Mouse (Mus musculus) megakaryocyte, embryonic 14.5 days (primary cell): Measurements from ENCODE around the gene Cox6a1. TPM values are rescaled to one million over a fixed set of nuclear protein-coding genes. Genes with fewer than 3 reads are reported as not detected.

Experiments used
- H3K27me3 ChIP-seq: replicated peaks from 2 replicates; pipeline ENCODE3; 2012; ENCODE audit warnings: inconsistent platforms
- H3K36me3 ChIP-seq: replicated peaks from 2 replicates; pipeline ENCODE3; 2012; ENCODE audit warnings: low read length, inconsistent platforms, mixed read lengths
- H3K4me1 ChIP-seq: 2 replicates; pipeline ENCODE4 v1.6.1; 2012; ENCODE audit warnings: inconsistent platforms
- H3K4me3 ChIP-seq: replicated peaks from 2 replicates; pipeline ENCODE3; 2012; ENCODE audit warnings: moderate library complexity, mild to moderate bottlenecking, inconsistent platforms
- H3K9me3 ChIP-seq: 2 replicates; pipeline ENCODE4 v1.6.1; 2012; ENCODE audit warnings: inconsistent platforms
- FLI1 ChIP-seq: IDR thresholded peaks from 2 replicates; pipeline ENCODE4 v1.6.1; 2012; ENCODE audit warnings: low read length, inconsistent platforms, mixed read lengths
- GATA1 ChIP-seq: IDR thresholded peaks from 3 replicates; pipeline ENCODE4 v1.6.1; 2012; ENCODE audit warnings: mixed read lengths, low read length, inconsistent platforms, borderline replicate concordance
- polyA plus RNA-seq: library from polyadenylated mRNA; stranded (reverse); fragments of >175 nt; gene quantifications from 2 replicates; pipeline ENCODE4 v1.2.3, GENCODE M21; 2012; ENCODE audit warnings: low replicate concordance; ENCODE audit not compliant: insufficient read depth

The Cox6a1 gene
- polyA plus RNA-seq, 1 experiment = 3,165 TPM

GRCm38 (mm10) chr5:115374204-115374820, 25.5 kb upstream of the Cox6a1 start:
- no peaks in the 10 kb centered on the region for H3K4me1 ChIP-seq
- H3K4me3 ChIP-seq = no peak overlapping the region
- TF ChIP-seq GATA1 (no peak), FLI1 (no peak)
- H3K36me3 ChIP-seq = no peaks in the 10 kb centered on the region
- peaks cover 49% of the 10 kb centered on the region for H3K27me3 ChIP-seq
- H3K9me3 ChIP-seq = peaks cover 3% of the 10 kb centered on the region

- Histone ChIP-seq H3K4me1 (no peaks in the 10 kb centered on the region), H3K9me3 (peaks cover 3% of the 10 kb centered on the region), H3K27me3 (peaks cover 51% of the 10 kb centered on the region), H3K36me3 (no peaks in the 10 kb centered on the region), H3K4me3 (no peak overlapping the region)
- TF ChIP-seq GATA1 = no peak
- TF ChIP-seq FLI1 = no peak
These were observed 24.8 kb upstream of the Cox6a1 start for GRCm38 (mm10) chr5:115373441-115374203.

GRCm38 (mm10) chr5:115371736-115372135, 23.0 kb upstream of the Cox6a1 start:
- TF ChIP-seq FLI1 = no peak
- TF ChIP-seq GATA1 = no peak
- no peaks in the 10 kb centered on the region for H3K4me1 ChIP-seq
- peaks cover 58% of the 10 kb centered on the region for H3K27me3 ChIP-seq
- no peak overlapping the region for H3K4me3 ChIP-seq
- H3K36me3 ChIP-seq = no peaks in the 10 kb centered on the region
- H3K9me3 ChIP-seq = peaks cover 3% of the 10 kb centered on the region

- Histone ChIP-seq H3K4me1 (peaks cover 4% of the 10 kb centered on the region), H3K36me3 (no peaks in the 10 kb centered on the region)
- TF ChIP-seq GATA1 (no peak), FLI1 (no peak)
These were observed 16.0 kb upstream of the Cox6a1 start for GRCm38 (mm10) chr5:115364782-115365181.

GRCm38 (mm10) chr5:115362819-115363714, 14.3 kb upstream of the Cox6a1 start:
- H3K4me1 ChIP-seq = peaks cover 15% of the 10 kb centered on the region
- TF ChIP-seq FLI1 (no peak), GATA1 (no peak)
- no peaks in the 10 kb centered on the region for H3K36me3 ChIP-seq
- peaks cover 3% of the 10 kb centered on the region; the same call in 1 of the 2 replicates for H3K9me3 ChIP-seq
- no peak overlapping the region for H3K4me3 ChIP-seq
- peaks cover 34% of the 10 kb centered on the region for H3K27me3 ChIP-seq

More at GRCm38 (mm10) chr5:115364782-115365181, 16.0 kb upstream of the Cox6a1 start:
- H3K27me3 ChIP-seq = peaks cover 43% of the 10 kb centered on the region
- H3K9me3 ChIP-seq = peaks cover 3% of the 10 kb centered on the region; the same call in 1 of the 2 replicates
- H3K4me3 ChIP-seq = no peak overlapping the region

GRCm38 (mm10) chr5:115362216-115362615, 13.4 kb upstream of the Cox6a1 start:
- peaks cover 35% of the 10 kb centered on the region for H3K27me3 ChIP-seq
- no peaks in the 10 kb centered on the region for H3K36me3 ChIP-seq
- peaks cover 15% of the 10 kb centered on the region for H3K4me1 ChIP-seq
- TF ChIP-seq FLI1 = no peak
- no peak for TF ChIP-seq GATA1
- no peak overlapping the region for H3K4me3 ChIP-seq
- H3K9me3 ChIP-seq = peaks cover 3% of the 10 kb centered on the region; the same call in 1 of the 2 replicates

GRCm38 (mm10) chr5:115359851-115360372, 11.1 kb upstream of the Cox6a1 start:
- TF ChIP-seq GATA1 = no peak
- TF ChIP-seq FLI1 = no peak
- Histone ChIP-seq H3K27me3 (peaks cover 39% of the 10 kb centered on the region), H3K9me3 (peaks cover 2% of the 10 kb centered on the region; the same call in 1 of the 2 replicates), H3K4me1 (peaks cover 18% of the 10 kb centered on the region), H3K36me3 (no peaks in the 10 kb centered on the region), H3K4me3 (no peak overlapping the region)

- Histone ChIP-seq H3K36me3 (no peaks in the 10 kb centered on the region), H3K27me3 (peaks cover 37% of the 10 kb centered on the region), H3K9me3 (no peaks in the 10 kb centered on the region), H3K4me1 (peaks cover 18% of the 10 kb centered on the region), H3K4me3 (no peak overlapping the region)
- no peak for TF ChIP-seq FLI1
- TF ChIP-seq GATA1 = no peak
These were observed 10.7 kb upstream of the Cox6a1 start for GRCm38 (mm10) chr5:115359438-115359837.

- H3K4me1 ChIP-seq = peaks cover 18% of the 10 kb centered on the region
- H3K36me3 ChIP-seq = no peaks in the 10 kb centered on the region
- peaks cover 37% of the 10 kb centered on the region for H3K27me3 ChIP-seq
- no peaks in the 10 kb centered on the region for H3K9me3 ChIP-seq
- TF ChIP-seq GATA1 (no peak), FLI1 (no peak)
- peak overlapping the region; percentile 28 for H3K4me3 ChIP-seq
These were observed 10.1 kb upstream of the Cox6a1 start for GRCm38 (mm10) chr5:115358872-115359271.
